Mouse (Mus musculus) testis, adult 2 months (tissue): Measurements from ENCODE around the gene Filip1l.

Source experiments
- CTCF ChIP-seq: fragments of 200-500 bp; IDR thresholded peaks from 2 replicates; pipeline ENCODE4 v1.5.1; 2012; ENCODE audit warnings: low read depth, mild to moderate bottlenecking, inconsistent platforms, low read length, moderate library complexity; ENCODE audit not compliant: control insufficient read depth, insufficient read depth, insufficient replicate concordance
- POLR2A ChIP-seq: fragments of 200-500 bp; IDR thresholded peaks from 2 replicates; pipeline ENCODE4 v1.6.1; 2012; ENCODE audit warnings: low read depth, mild to moderate bottlenecking, inconsistent platforms, low read length, moderate library complexity; ENCODE audit not compliant: control insufficient read depth

DNA sequence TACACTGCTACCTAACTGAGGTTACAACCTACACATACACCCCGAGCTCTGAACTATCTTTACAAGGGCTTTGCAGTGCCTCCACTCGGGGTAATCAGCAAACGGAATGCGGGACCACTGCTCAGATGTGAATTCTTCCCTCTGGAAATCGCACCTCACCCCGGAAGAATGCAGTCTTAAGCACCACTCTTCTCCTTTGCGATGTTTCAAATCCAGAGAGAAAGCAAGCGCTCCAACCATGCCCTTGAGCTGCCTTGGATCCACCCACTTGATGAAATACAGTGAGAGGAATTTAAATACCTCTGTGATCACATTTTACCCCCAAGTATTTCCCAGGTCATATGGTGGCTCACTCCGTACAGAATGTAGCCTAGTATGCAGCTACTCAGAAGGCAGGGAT lies 64.1 kb downstream of the Filip1l start:
- no peak for TF ChIP-seq CTCF
- no peak for TF ChIP-seq POLR2A
